Mouse (Mus musculus) embryonic facial prominence, embryonic 14.5 days (tissue): ENCODE data around the gene Hspbap1. TPM values are rescaled to one million over a fixed set of nuclear protein-coding genes. Genes with fewer than 3 reads are reported as not detected.

Source experiments
- ATAC-seq: fragments of 200-750 bp; cut with Nextera tagmentation; 2 replicates; pipeline ENCODE4 v1.8.0; 2017; ENCODE audit warnings: low read depth, moderate number of reproducible peaks, moderate TSS enrichment
- DNase-seq: peaks from one replicate; pipeline ENCODE4 v3.0.0-alpha.2; 2015; ENCODE audit warnings: low spot score
- H3K27ac ChIP-seq: fragments of 300-500 bp; sonication (generic); replicated peaks from 2 replicates; pipeline ENCODE4 v1.5.1; 2014; ENCODE audit warnings: low read depth, mild to moderate bottlenecking, low read length, moderate library complexity
- H3K27me3 ChIP-seq: fragments of 300-500 bp; sonication (generic); replicated peaks from 2 replicates; pipeline ENCODE4 v1.6.1; 2014; ENCODE audit warnings: low read length; ENCODE audit not compliant: control insufficient read depth, insufficient read depth
- H3K36me3 ChIP-seq: fragments of 300-500 bp; sonication (generic); 2 replicates; pipeline ENCODE4 v1.6.1; 2014; ENCODE audit warnings: low read length, mixed read lengths; ENCODE audit not compliant: control insufficient read depth, insufficient read depth
- H3K4me1 ChIP-seq: fragments of 300-500 bp; sonication (generic); 2 replicates; pipeline ENCODE4 v1.6.1; 2014; ENCODE audit warnings: antibody characterized with exemption, low read length; ENCODE audit not compliant: control insufficient read depth, insufficient read depth
- H3K4me2 ChIP-seq: fragments of 300-500 bp; sonication (generic); 2 replicates; pipeline ENCODE4 v1.6.1; 2014; ENCODE audit warnings: low read depth, mild to moderate bottlenecking, low read length, moderate library complexity, mixed read lengths
- H3K4me3 ChIP-seq: fragments of 300-500 bp; sonication (generic); 2 replicates; pipeline ENCODE4 v1.5.1; 2014; ENCODE audit warnings: low read depth, mild to moderate bottlenecking, low read length
- H3K9ac ChIP-seq: fragments of 300-500 bp; sonication (generic); 2 replicates; pipeline ENCODE4 v1.6.1; 2014; ENCODE audit warnings: low read depth, mild to moderate bottlenecking, low read length, moderate library complexity, mixed read lengths
- H3K9me3 ChIP-seq: fragments of 300-500 bp; sonication (generic); 2 replicates; pipeline ENCODE4 v1.6.1; 2016; ENCODE audit warnings: low read length; ENCODE audit not compliant: control insufficient read depth
- WGBS: fragments of 180-500 bp; shearing (Covaris S2); extraction: QIAGEN DNeasy Blood & Tissue Kit; methylation state at CpG from one replicate; pipeline ENCODE4 v1.1.7; 2014; 5-methylcytosine and 5-hydroxymethylcytosine counted together
- polyA plus RNA-seq: library from polyadenylated mRNA; unstranded; fragments of >200 nt; fragmentation: Nextera tagmentation; extraction: Ambion mirVana; gene quantifications from 2 replicates; pipeline ENCODE4 v1.2.1, GENCODE M21; 2014

Hspbap1 gene
- polyA plus RNA-seq, 1 experiment from 2014 or later = 13.9 TPM

DNA sequence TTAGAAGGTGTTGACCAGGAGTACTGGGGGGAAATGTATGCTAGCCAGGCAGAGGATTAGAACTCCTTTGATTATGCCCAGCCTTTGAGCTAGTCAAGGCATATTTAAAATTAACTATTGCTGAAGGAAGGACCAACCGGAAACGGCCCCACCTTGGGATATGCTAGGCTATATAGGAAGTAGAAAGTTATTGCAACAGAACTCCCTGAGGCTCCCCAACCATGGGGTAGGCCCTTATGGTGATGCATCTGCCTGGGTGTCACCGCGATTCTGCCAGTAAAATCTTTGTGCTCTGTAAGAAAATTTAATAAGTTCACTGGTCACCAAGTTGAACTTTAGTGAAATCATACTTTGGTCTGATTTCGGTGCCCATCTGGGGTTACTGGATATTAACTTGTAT is 16.2 kb upstream of the Hspbap1 start:
- ATAC-seq (no peak), DNase-seq (no peak)
- Histone ChIP-seq H3K9me3 (no peaks in the 10 kb centered on the region), H3K4me1 (no peaks in the 10 kb centered on the region; the same call in 1 of the 2 replicates), H3K4me2 (no peak overlapping the region), H3K9ac (no peak overlapping the region), H3K36me3 (no peaks in the 10 kb centered on the region), H3K4me3 (no peak overlapping the region), H3K27ac (no peak overlapping the region), H3K27me3 (no peaks in the 10 kb centered on the region)
- WGBS = 89% methylated on average over 5 of the region's 5 CpGs

DNA sequence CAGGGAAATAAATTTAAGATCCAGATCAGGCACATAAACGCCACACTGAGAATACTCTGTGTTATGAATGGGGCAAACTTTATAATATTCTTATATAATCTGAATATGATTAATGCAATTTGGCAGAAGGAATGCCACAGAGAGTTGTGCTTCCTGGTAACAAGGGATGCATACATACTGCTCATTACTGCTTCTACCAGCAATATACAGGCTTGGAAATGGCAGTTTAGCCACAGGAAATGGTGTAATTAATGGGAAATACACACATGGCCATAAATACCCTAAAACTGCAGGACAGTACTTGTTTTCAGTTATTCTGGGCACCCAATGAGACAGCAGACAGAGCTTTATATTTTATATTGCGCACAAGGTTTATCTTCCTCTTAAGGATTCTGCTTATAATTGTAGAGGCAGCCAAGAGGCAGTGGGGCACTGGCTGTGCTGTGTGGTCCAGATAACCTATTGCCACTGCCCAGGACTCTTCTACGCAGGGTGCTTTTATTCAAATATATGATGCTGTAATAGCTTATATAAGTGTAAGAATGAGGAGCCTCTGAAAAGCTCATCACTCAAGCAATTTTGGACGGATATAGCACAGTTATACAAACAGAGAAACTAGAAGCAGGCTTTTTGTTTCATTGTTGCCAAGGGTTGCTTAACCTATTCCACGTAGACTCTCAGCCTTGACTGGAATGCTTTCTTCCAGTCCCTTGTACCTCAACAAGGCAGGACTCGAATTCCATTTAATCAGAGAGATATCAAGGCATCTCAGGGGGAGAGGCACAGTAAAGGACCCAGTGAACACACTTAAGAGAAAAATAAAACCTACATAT is 14.5 kb upstream of the Hspbap1 start:
- Histone ChIP-seq H3K27ac (no peak overlapping the region), H3K9ac (no peak overlapping the region), H3K4me1 (no peaks in the 10 kb centered on the region; the same call in 1 of the 2 replicates), H3K4me2 (no peak overlapping the region), H3K9me3 (no peaks in the 10 kb centered on the region), H3K27me3 (no peaks in the 10 kb centered on the region), H3K4me3 (no peak overlapping the region), H3K36me3 (no peaks in the 10 kb centered on the region)
- ATAC-seq = no peak
- no peak for DNase-seq
- 74% methylated on average over 6 of the region's 6 CpGs for WGBS

DNA sequence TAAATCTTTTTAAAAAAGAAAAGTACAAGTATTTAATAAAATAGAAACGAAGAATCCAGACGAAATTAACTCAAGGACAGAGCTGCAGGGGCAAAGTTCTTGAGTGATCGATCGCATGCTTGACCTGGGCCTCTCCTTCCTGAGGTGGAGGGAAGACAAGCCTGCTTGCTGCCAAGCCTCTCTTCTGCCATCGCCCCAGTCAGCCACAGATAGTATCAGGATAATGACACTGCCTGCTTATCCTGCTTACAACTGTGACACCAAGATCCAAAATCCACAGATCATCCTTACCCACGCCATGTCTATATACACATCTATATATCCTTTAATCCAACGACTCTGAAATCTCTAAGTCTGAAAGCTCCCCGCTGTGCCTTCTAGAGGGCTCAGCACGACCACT is 13.5 kb upstream of the Hspbap1 start:
- 89% methylated on average over 9 of the region's 9 CpGs for WGBS
- Histone ChIP-seq H3K9ac (no peak overlapping the region), H3K36me3 (no peaks in the 10 kb centered on the region)

DNA sequence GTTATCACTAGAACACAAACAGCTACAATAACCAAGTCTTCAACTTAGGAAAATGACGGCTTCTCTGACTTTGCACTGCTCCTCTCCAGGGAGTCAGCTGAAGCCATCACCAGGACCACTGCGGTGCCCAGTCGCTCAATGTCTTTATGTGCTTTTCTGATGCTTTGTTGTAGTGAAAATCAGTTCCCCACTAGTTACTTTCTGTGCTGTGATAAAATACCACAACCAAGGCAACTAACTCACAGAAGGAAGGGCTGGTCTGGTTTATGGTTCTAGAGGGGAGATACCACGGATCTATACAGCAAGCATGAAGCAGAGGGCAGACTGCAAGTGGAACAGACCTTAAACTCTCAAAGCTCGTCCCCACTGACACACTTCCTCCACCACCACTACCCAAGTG is 10.8 kb upstream of the Hspbap1 start:
- no peak overlapping the region for H3K4me2 ChIP-seq
- no peaks in the 10 kb centered on the region; the same call in 1 of the 2 replicates for H3K4me1 ChIP-seq
- ATAC-seq (no peak), DNase-seq (no peak)
- no peak overlapping the region for H3K4me3 ChIP-seq
- no peak overlapping the region for H3K9ac ChIP-seq
- H3K9me3 ChIP-seq = no peaks in the 10 kb centered on the region
- 90% methylated on average over 5 of the region's 5 CpGs for WGBS
- H3K27ac ChIP-seq = no peak overlapping the region
- H3K36me3 ChIP-seq = no peaks in the 10 kb centered on the region
- no peaks in the 10 kb centered on the region for H3K27me3 ChIP-seq

More for the DNA sequence above, 13.5 kb upstream of the Hspbap1 start:
- Histone ChIP-seq H3K4me3 (no peak overlapping the region), H3K27ac (no peak overlapping the region), H3K4me1 (no peaks in the 10 kb centered on the region; the same call in 1 of the 2 replicates), H3K4me2 (no peak overlapping the region), H3K9me3 (no peaks in the 10 kb centered on the region), H3K27me3 (no peaks in the 10 kb centered on the region)
- DNase-seq (no peak), ATAC-seq (no peak)

DNA sequence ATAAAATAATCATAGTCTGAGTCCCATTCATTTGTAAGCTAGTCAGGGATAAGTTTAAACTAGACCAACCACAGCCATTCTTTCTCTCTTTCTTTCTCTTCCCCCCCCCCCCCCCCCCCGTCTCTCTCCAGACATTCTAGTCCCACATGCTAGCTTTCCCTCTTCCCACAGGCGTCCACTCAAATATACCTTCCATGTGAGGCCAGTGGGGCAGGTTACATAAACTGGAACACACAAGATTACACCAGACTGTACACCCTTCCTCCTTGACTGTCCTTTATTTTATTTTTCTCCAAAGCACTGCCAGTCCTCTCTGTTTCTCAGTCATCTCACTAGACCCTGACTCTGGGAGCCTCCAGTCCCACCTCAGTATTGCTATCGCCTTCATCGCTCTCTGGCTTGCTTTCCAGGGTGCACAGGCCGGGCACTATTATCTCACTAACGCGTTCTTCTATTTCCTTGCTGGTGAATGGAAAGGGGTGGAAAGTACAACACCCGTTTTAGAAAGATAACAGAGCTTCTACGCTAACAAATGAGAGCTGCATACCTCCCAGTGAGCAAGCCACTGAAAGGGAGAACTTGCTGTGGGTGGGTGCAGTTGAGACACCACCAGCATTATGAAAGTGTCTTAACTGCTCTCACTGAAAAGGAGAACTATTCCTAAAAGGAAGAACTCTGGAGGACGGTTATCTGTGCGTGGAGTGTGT is 6.4 kb upstream of the Hspbap1 start:
- 86% methylated on average over 11 of the region's 11 CpGs for WGBS
- ATAC-seq (no peak), DNase-seq (no peak)
- H3K4me3 ChIP-seq = no peak overlapping the region
- H3K9ac ChIP-seq = no peak overlapping the region
- no peaks in the 10 kb centered on the region for H3K36me3 ChIP-seq
- no peak overlapping the region for H3K27ac ChIP-seq
- no peaks in the 10 kb centered on the region for H3K27me3 ChIP-seq
- peaks cover 6% of the 10 kb centered on the region; the same call in 1 of the 2 replicates for H3K4me1 ChIP-seq
- no peak overlapping the region for H3K4me2 ChIP-seq
- H3K9me3 ChIP-seq = no peaks in the 10 kb centered on the region

DNA sequence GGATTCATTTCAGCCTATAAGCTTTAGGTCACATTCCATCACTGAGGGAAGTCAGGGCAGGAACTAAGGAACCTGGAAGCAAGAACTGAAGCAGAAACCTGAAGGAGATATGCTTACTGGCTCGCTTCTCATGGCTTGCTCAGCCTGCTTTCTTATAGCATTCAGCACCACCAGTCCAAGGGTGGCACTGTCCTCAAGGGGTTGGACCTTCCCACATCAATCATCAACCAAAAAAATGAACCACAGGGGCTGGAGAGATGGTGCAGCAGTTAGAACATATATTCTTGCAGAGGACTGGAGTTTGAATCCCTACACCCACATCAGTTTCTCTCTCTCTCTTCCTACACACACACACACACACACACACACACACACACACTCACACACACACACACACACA is 5.2 kb upstream of the Hspbap1 start:
- 67% methylated on average over 1 of the region's 1 CpGs for whole genome bisulfite sequencing
- no peak for DNase-seq
- no peak overlapping the region for H3K9ac ChIP-seq
- H3K27me3 ChIP-seq = no peaks in the 10 kb centered on the region
- H3K27ac ChIP-seq = no peak overlapping the region
- no peaks in the 10 kb centered on the region for H3K36me3 ChIP-seq
- H3K4me3 ChIP-seq = no peak overlapping the region
- H3K4me1 ChIP-seq = peaks cover 6% of the 10 kb centered on the region; the same call in 1 of the 2 replicates
- no peaks in the 10 kb centered on the region for H3K9me3 ChIP-seq
- ATAC-seq = no peak
- no peak overlapping the region for H3K4me2 ChIP-seq

DNA sequence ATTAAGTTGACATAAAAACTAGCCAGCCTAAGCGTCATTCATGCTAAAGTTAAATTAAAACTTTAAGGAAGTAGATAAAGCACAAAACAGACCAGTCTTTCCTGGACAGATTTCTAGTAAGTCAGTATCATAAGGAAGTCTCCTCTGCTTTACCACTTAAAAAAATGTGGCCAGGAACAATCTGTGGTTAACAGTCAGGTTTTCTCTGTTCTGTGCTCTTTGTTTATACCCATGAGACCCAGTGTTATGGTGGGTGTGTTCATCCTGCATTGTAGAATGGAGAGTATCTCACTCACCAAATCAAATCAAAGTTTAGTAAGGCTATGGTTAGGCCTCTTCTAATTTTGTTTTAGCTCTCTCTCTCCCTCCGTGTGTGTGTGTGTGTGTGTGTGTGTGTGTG is 4.7 kb upstream of the Hspbap1 start:
- H3K36me3 ChIP-seq = no peaks in the 10 kb centered on the region
- H3K4me2 ChIP-seq = no peak overlapping the region
- 75% methylated on average over 2 of the region's 2 CpGs for WGBS
- H3K9me3 ChIP-seq = no peaks in the 10 kb centered on the region
- H3K4me1 ChIP-seq = peaks cover 6% of the 10 kb centered on the region; the same call in 1 of the 2 replicates
- H3K27ac ChIP-seq = no peak overlapping the region
- no peaks in the 10 kb centered on the region for H3K27me3 ChIP-seq
- DNase-seq (no peak), ATAC-seq (no peak)
- H3K4me3 ChIP-seq = no peak overlapping the region
- no peak overlapping the region for H3K9ac ChIP-seq

DNA sequence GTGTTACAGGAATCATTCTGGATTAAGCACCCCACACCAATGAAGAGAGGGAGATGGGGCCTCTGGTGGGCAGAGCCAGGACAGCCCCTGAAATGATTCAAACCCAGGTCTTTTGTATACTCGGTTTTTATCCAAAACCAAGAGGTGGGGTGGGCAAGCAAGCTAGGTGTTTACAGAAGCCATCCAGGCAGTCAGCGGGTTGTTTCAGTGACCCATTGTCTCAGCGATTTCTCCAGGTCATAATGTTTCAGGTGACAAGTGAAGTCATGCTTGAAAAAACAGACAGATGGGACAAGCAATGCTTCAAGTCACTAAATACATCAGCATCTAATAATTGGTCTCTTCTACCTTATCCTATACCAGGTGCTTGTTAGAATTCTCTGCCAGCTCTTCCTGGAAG is 3.8 kb upstream of the Hspbap1 start:
- 84% methylated on average over 3 of the region's 3 CpGs for WGBS

More for the DNA sequence above, 3.8 kb upstream of the Hspbap1 start:
- Histone ChIP-seq H3K27ac (no peak overlapping the region), H3K27me3 (no peaks in the 10 kb centered on the region), H3K4me3 (no peak overlapping the region), H3K36me3 (no peaks in the 10 kb centered on the region), H3K9ac (no peak overlapping the region), H3K4me2 (no peak overlapping the region), H3K4me1 (peaks cover 11% of the 10 kb centered on the region), H3K9me3 (no peaks in the 10 kb centered on the region)
- DNase-seq (no peak), ATAC-seq (no peak)
